Mouse (Mus musculus): ENCODE measurements around the gene Fuk. TPM values are rescaled to one million over a fixed set of nuclear protein-coding genes. Genes with fewer than 3 reads are reported as not detected.
"Not testable (repeated sequence)": the region's sequence is repeated elsewhere in the genome, so short reads cannot be mapped to it uniquely, and the experiment has no call there.

Gene Fuk
- 13.2 and 25.7 TPM in 2 replicates for polyA plus RNA-seq (2012; rRNA removed)

DNA sequence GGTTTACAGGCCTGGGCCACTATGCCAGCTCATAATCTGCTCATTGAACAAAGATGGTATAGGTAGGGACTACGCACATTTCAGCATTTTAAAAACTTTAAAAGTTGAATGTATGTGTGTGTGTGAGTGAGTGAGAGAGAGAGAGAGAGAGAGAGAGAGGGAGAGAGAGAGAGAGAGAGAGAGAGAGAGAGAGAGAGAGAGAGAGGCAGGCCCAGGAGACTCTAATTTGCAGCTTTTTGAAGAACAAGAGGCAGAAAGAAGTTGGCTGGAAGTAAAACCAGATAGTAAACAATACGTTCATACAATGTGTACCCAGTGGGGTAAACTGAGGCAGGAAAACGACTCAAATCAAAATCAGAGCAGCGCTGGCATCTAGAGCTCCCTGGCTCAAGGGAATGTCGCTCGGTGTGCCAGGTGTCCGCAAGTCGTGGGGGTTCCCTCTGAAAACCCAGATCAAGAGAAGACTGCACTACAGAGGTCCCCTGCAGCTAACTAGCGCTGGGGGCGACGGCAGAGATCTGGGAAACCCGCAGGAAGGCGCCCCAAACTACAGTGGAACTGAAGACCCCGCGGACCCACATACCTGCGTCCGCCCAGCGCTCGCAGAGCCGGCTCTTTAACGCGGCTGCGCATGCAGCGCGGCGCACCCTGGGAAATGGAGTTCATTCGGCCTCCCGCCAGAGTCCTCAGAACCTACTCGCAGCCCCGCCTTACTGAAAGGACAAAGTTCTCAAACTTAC is at the start of gene Fuk:
TSS of gene Fuk (minus strand) at position 650 of the 740 bp plus-strand sequence.
- WGBS: 2% methylated on average over 30 of the region's 30 CpGs
- DNase-seq (ENCODE audit: low read depth, low spot score): peak; percentile 83

DNA sequence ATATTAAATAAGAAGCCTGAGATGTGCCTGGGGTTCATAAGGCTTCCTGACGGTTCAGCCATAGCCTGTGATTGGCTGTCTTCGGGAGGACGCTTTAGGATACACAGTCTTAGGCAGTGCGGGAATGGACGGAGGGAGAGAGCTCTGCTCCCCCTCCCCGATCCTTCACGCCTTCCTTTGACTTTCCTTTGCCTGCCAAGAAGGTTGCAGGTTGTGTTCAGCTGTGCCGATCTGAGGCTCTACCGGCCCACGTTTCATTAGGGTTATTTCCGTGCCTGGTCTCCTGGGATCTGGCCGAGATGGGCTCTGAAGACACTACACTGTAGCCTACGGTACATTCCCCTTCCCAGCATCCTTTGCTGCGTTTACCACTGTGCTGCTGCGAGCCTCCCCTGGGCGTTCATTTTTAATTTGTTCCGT is 47.8 kb upstream of the Fuk start:
- 67% methylated on average over 17 of the region's 17 CpGs for WGBS
- no peak for DNase-seq (ENCODE audit: low read depth, low spot score)

DNA sequence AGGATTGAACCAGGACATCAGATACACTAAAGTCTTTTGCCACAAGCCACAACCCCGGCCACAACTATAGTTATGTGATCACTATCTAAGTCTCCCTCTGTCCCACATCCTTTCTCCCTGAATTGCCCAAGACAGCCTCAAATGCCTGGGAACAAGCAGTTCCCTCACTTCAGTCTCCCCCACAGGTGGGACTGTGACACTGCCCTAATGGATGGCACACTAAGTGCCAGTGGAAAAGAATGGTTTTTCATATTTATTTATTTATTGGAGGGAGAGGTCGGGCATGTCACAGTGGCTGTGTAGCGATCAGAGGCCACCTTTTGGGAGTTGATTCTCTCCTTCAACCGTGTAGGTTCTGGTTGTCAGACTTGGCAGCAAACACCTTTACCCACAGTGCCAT is 43.4 kb upstream of the Fuk start:
- 65% methylated on average over 4 of the region's 4 CpGs for WGBS

DNA sequence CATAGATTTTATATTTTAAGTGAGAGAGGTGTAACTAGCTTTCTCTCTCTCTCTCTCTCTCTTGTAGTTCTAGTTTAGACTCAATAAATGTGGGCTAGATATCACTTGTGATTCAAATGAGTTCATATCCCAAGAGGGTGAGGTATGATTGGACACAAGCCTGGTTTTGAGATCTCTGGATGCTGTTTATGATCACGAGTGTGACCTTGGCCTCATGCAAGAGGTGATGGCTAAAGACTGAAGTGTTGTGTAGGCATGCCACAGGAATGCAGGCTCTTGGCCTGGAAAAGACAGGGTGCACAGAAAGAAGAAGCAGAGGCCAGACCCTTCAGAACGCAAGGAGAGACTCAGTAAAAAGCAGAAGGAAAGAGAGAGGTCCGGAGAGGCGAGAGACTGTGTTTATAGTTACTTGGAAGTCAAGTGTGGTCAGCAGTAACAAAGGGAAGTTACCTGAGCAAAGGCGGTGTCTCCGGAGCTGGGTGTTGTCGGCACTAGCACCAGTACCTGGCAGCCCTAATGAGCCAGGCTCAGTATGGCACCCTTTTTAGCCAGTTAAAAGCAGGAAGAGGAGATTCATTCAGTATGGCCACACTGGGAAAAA is 42.1 kb upstream of the Fuk start:
- DNase-seq (ENCODE audit: low read depth, low spot score): no peak
- 52% methylated on average over 7 of the region's 7 CpGs for whole genome bisulfite sequencing

More for the DNA sequence above, 43.4 kb upstream of the Fuk start:
- no peak for DNase-seq (ENCODE audit: low read depth, low spot score)

DNA sequence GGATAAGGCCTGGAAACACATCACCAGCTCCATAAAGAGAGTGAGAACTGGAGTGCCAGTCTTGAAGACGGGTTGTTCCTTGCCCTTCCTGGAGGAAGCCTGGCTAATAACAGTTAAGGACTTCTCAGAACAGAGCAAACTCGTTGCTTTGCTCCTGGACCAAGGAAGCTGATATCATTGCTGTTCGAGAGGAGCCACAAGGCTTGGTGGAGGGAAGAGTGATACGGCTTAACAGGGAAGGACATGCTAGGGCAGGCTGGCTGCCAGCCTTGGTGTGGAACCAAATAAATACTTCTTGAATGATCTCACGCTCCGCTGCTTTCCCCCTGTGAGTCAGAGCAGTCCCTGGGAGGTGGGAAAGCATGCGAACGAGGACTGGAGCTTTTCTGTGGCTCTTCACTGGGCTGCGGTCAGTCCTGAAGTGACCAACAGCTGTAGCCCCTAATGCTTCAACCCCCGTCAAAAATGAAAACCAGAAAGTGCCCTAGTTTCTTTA is 39.2 kb upstream of the Fuk start:
- WGBS: 26% methylated on average over 10 of the region's 10 CpGs
- no peak for DNase-seq (ENCODE audit: low read depth, low spot score)

DNA sequence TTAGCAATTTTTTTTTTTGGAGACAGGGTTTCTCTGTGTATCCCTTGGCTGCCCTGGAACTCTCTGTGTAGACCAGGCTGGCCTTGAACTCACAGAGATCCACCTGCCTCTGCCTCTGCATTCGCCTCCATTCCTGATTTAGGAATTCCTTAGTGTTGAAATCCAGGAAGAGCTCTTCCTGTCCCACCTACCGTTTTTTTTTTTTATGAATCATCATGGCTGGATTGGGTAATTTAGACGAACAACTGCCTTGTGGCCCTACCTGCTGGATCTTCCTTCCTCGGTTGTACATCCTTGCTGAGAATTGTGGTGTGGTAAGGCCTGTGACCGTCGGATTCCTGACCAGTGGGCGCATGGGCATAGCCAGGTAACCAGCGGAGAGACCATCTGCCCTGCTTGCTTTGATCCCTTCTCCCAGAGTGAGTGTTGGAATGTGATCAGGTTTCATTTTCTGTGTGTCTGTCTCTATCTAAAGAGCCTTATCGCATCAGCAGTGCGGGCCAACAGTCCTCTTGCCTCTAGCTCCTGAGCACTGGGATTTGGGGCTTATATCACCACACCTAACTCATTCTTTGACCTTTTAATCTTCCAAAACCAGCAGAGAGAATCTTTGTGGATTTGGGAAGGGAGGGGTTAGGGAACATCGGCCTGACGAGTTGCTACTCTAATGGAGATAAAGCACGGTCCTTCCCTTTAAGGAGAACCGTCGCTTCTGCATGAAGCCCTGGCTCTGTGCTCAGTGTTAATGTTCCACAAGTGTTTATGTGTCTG is 38.6 kb upstream of the Fuk start:
- WGBS: 71% methylated on average over 15 of the region's 15 CpGs

DNA sequence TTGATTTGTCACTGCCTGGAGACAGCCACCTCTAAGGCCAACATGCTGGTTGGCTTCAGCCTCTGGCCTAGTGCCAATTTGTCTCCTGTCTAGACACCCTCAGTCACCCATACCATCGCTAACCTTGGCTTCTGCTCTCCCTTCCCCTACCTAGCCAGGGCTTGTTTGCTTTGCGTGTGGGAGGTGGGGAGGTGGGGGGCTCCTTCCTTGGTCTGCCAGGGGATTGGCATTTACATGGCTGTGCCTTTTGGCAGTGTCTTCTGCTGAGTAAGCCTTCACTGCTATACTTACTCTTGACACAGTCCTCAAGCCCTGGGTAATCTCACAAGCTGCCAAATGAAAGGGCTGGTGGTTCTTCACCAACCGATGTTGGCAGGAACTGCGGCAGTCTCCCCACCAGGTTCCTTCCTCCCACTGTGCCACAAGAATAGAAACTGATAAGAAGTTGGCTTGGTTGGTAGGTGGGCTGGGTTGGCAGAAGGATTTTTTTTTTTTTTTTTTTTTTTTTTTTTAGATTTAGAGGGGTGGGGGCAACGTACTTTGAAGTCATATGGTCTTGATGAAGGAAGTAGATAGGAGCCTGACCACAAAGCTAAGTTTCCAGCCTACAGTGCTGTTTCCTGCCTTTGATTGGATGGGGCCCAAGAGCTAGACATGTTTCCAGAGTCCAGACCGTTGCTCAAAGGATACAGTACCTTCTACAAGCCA is 36.7 kb upstream of the Fuk start:
- WGBS: 57% methylated on average over 6 of the region's 6 CpGs
- no peak for DNase-seq (ENCODE audit: low read depth, low spot score)

More for the DNA sequence above, 38.6 kb upstream of the Fuk start:
- DNase-seq (ENCODE audit: low read depth, low spot score): no peak

DNA sequence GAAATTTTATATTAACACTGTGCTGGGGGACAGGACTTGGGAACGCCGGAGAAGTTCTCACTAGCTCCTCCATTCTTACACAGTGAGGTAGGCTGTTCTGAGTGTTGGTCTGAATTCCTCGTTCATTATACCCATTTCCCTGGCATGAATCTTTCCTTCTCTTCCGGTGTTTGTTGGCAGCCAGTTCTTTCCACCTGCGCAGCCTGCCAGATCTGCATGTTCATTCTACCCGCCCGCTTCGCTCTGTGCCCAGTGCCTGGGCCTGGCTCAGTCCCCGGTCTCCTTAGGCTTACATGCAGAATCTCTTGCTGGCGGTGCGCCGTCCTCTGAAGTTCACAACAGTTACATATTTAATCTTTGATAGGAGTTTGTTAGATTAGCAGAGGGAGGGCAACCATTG is 33.9 kb upstream of the Fuk start:
- WGBS: 76% methylated on average over 12 of the region's 12 CpGs
- no peak for DNase-seq (ENCODE audit: low read depth, low spot score)

DNA sequence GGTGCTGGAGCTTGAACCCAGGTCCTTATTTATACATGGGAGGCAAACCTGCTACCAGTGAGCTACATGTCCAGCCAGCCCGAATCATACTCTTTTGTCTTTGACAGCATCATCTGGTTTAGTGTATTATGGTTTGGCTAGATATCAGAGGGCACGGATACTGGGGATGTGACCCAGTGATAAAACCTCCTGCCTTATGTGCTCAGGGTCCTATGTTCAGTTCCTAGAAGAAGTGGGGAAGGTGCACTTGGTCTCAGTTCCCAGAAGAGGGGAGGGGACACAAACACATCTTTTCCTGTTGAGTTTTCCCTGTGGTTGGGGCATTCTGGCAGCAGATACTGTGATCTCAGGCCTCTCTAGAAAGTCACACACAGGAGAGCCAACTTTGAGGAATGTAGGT is 31.0 kb upstream of the Fuk start:
- 80% methylated on average over 2 of the region's 2 CpGs for WGBS
- DNase-seq (ENCODE audit: low read depth, low spot score): no peak

DNA sequence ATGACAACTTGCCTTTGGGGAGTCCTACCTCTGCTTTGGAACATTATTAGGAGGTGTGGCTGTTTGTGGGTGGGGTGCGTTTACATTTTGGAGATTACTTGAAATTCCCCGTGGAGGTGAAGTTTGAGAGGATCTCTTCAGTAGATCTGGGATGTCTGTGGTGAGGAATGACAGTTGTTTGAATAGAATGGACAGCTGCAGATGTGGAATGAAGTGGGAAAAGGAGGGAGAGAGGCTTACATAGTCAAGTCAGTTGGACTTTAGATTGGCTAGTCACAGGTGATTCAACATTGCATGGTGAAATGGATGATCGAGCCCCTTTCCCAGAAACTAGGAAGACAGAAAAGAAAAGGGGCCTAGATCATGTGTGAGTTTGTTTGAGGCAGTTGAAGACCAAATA is 30.2 kb upstream of the Fuk start:
- DNase-seq (ENCODE audit: low read depth, low spot score): no peak
- 59% methylated on average over 3 of the region's 3 CpGs for WGBS

DNA sequence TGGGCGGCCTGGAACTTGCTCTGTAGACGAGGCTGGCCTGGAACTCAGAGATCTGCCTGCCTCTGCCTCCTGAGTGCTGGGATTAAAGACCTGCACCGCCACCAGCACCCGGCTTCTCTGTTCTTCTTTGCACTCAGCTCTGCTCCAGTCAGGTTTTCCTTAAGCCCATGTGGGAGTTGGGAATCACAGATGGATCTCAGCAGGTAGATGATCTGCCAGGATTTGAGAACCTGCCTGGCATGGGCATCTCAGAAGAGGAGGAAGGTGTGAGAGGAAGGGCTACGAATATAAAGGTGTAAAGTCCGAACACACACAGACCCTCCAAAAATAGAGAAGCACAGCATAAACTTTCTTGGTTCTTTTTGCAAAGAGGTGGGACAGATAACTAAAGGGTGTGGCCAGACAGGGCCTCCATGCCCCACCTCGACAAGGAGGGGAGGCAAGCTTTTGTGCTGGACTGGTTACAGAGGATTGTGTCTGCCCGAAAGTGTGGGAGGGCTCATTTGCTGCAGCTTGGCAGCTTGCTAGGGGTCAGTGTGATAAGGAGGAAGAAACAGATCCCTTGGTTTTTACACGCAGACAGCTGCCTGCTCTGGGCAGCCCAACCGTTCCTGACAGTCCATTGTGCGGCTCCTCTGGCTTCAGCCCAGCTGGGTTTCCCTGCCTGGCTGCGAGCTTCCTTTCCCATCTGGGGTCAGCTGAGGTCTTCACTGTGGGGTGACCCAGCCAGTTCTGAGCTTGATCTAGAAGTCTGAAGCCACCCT is 29.1 kb upstream of the Fuk start:
- DNase-seq (ENCODE audit: low read depth, low spot score): no peak
- 44% methylated on average over 12 of the region's 12 CpGs for WGBS

DNA sequence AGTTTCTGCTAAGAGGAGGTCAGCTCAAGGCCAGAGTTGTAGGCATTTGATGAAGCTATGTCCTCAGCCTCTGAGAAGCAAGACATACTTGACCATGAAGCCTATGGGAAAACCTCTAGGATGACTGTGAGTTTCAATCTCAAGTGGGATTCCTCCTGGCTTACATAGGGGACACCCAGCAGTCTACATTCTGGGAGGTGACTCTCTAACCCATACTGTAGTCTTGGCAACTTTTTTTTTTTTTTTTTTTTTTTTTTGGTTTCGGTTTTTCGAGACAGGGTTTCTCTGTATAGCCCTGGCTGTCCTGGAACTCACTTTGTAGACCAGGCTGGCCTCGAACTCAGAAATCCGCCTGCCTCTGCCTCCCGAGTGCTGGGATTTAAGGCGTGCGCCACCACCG is 27.4 kb upstream of the Fuk start:
- DNase-seq (ENCODE audit: low read depth, low spot score): not testable (repeated sequence)
- WGBS: 88% methylated on average over 8 of the region's 8 CpGs

DNA sequence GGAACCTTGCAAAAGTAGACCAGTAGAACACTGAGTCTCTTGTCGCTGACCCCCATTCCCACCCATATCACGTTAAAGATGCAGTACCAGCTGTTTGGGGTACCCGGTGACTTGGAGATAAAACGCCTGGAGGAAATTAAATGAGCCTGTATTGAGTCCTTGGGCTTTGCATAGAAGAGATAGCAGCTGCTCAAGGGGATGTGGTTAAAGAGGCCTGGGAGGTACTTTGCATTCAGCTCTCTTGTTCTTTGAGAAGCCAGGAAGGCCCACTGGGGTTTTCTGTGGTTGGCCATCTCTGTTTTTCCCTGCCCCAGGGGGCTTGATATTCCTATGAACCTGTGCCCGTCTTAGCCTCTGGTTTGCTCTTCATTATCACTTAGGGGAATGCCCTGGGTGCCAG is 26.8 kb upstream of the Fuk start:
- WGBS: 74% methylated on average over 5 of the region's 5 CpGs
- DNase-seq (ENCODE audit: low read depth, low spot score): no peak

DNA sequence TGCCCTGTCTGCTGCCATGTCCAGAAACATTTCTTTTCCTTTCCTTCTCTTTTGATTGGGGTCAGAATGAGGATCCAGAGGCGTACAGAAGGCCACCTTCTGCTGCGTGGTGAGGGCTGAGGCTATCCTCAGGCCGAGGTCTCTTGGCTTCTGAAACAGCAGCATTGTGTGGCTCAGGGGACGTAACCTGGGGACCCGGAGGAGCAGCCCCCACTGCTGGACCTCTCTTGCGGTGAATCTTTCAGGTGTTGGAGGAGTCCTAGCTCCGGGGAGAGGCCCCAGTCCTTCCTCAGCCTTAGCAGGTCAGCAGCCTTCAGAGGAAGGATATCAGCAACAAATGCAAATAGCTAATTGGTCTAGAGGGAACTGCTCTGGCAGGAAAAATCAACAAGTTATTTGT is 26.1 kb upstream of the Fuk start:
- no peak for DNase-seq (ENCODE audit: low read depth, low spot score)
- WGBS: 80% methylated on average over 7 of the region's 7 CpGs

DNA sequence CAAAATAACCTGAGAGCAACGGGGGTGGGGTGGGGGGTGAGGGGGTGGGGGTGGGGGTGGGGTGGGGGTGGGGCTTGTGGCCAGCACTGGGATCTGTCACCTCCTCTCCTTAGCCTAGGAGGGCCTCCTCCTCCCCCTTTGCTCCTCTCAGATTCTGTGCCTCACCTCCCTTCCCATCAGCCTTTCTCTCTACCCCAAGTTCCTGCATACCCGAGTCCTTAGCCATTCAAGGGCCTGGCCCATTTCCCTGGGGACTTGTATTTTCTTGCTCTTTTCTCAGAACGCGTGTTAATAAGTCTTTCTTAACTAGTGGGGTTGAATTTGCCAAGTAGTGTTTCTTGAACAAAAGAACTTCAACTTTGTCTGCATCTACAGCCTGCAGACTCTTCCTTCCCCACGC is 24.4 kb upstream of the Fuk start:
- 47% methylated on average over 5 of the region's 5 CpGs for WGBS
- no peak for DNase-seq (ENCODE audit: low read depth, low spot score)

DNA sequence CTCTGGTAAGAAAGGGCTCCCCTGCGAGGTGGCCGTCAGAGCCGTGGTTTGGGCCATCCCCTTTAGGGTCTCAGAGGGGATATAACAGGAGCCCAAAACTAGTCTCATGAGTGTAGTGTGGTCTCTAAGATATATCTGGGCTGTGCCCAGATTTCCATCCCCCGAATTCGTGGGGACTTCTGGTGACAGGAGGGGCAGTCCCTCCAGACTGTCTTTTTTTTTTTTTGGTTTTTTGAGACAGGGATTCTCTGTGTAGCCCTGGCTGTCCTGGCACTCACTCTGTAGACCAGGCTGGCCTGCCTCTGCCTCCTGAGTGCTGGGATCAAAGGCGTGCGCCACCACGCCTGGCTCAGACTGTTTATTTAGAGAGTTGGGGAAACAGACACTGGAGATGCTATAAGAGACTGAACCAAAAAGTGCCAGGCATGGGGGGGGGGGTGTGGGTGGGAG is 23.4 kb upstream of the Fuk start:
- DNase-seq (ENCODE audit: low read depth, low spot score): no peak
- WGBS: 70% methylated on average over 8 of the region's 8 CpGs

DNA sequence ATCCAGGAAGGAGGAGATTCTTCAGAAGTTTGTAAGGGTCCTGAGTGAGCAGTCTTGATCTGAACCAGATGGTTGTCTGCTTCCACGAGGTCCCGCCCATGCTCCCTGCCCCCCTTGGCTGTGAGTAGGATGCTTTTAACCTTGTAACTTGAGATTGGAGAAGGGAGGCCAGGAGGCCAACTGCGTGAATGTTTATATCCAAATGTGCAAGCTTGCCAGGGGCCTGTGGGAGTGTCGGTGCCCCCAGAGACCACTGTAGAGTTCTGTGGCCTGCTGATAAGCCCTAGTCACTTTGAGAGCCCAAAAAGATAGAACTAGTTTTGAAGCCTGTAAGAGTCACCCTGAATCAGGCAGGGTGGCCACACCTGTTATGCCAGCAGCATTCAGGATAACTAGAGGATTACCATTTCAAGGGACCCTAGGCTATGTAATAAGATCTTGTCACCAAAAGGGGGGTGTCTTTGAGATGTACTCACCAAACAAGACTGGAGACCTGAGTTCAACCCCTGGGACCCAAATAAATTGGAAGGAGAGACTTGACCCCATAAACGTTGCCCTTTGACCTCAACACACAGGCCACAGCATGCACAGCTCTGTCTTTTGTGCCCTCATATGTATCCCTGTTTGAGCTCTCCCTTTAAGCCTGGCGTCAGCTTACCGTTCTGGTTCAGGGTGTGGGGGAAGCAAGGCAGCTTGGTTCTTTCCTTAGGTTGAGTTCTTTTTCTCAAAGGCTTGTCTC is 19.4 kb upstream of the Fuk start:
- WGBS: 41% methylated on average over 7 of the region's 7 CpGs
- no peak for DNase-seq (ENCODE audit: low read depth, low spot score)

DNA sequence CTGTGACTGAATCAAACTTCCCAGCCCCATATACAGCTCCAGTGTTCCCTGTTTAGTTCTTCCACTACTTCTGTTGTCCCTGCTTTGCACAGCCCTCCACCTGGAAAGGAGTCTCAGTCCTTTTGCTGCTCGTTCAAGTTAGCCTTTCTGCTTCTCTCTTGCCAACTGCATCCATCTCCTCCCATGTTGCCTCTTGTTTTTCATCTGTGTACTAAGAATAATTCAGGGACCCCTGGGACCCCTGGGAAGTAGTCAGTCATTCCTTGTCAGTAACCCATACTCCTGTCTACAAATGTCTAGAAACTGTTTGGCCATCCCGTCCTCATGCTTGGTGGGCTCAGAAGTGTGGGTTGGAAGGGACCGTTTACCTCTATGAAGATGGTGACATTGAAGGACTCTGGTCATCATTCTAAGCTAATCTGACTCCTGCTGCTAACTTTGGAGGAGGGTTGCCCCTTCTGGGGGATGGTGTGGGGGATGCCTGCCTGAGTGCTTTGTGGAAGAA is 18.5 kb upstream of the Fuk start:
- WGBS: 54% methylated on average over 3 of the region's 3 CpGs
- no peak for DNase-seq (ENCODE audit: low read depth, low spot score)

All from large intestine, adult 2 months (tissue).